Mouse (Mus musculus) brain, embryonic 14.5 days (tissue): ENCODE data around the gene Ston2.

Experiments
- CTCF ChIP-seq: fragments of 200-500 bp; IDR thresholded peaks from 2 replicates; pipeline ENCODE4 v1.5.1; 2012; ENCODE audit warnings: inconsistent platforms, mild to moderate bottlenecking, moderate library complexity, borderline replicate concordance; ENCODE audit not compliant: insufficient read depth, insufficient read length; ENCODE audit errors: extremely low read depth
- POLR2A ChIP-seq: fragments of 200-500 bp; IDR thresholded peaks from 2 replicates; pipeline ENCODE4 v1.6.1; 2012; ENCODE audit warnings: mild to moderate bottlenecking, inconsistent platforms, borderline replicate concordance; ENCODE audit not compliant: poor library complexity, insufficient read depth, insufficient read length, severe bottlenecking; ENCODE audit errors: extremely low read depth

DNA sequence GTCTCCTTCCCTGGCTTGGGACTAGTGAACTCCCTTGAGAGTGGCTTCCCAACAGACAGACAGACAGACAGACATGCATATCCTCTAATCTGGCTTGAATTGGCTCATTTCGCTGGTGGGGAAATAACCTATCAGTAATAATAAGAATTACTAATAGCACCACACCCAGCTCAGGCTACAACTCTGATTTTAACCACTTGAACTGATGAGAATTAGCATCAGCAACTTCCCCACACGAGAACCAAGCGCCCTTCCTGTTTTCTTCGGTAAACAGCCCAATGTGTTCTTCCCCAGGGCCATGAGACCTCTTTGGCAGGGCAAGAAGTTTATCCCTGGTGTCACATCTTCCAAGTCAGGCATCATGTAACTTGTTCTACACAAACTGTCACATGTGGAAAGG, 76.5 kb downstream of the Ston2 start:
- TF ChIP-seq CTCF = no peak
- no peak for TF ChIP-seq POLR2A
